Mouse (Mus musculus) lung, postnatal 25 days (tissue): ENCODE measurements around the gene Acot1.

Source experiments
- DNase-seq: peaks from one replicate; pipeline ENCODE4 v3.0.0; 2022; ENCODE audit warnings: low spot score

The Acot1 gene

DNA sequence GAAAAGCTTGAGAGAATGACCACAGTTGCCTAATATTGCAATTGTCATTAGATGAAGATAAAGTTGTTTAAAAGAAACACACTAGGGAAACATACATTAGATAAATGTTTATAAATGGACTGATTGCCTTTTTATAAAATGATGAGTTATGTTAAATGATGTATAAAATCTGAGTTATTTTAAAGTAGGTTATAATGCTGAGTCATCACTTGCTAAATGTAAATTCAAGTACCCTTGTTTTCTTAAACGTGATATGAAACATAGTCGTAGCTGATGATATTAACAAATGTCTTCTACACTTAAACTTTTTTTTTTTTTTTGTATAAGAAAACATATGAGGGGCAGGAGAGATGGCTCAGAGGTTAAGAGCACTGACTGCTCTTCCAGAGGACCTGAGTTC, 54.5 kb downstream of the Acot1 start:
- no peak for DNase-seq

GRCm38 (mm10) chr12:84064621-84065020, 55.3 kb downstream of the Acot1 start:
- no peak for DNase-seq

DNA sequence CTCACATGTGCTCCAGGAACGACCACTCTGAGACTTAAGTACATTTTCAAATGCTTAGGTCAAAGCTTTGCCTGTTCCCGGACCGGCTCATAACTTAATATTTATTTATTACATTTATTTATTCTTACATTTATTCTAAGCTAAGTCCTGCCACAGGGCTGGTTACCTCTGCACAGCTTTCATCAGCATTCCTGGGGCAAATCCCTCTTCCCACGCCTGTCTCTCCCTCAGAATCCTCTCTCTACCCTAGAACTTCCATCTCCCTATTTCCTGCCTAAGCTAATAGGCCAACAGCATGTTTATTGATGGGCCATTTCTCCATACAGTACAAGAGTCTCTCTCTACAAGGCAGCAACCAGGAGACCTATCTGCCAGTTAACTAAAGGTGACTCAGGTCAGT, 58.5 kb downstream of the Acot1 start:
- DNase-seq: no peak
